Mouse (Mus musculus) frontal cortex, adult (tissue): ENCODE results near the gene Zfp777.
A peak's percentile ranks its signal among the peaks of the same experiment; 100 is the strongest.

Experiments used
- ATAC-seq: cut with Nextera tagmentation; 2 replicates; pipeline ENCODE4 v1.9.2; 2017; ENCODE audit warnings: mild to moderate bottlenecking, moderate library complexity, mixed read lengths; ENCODE audit not compliant: low TSS enrichment

Zfp777 gene

DNA sequence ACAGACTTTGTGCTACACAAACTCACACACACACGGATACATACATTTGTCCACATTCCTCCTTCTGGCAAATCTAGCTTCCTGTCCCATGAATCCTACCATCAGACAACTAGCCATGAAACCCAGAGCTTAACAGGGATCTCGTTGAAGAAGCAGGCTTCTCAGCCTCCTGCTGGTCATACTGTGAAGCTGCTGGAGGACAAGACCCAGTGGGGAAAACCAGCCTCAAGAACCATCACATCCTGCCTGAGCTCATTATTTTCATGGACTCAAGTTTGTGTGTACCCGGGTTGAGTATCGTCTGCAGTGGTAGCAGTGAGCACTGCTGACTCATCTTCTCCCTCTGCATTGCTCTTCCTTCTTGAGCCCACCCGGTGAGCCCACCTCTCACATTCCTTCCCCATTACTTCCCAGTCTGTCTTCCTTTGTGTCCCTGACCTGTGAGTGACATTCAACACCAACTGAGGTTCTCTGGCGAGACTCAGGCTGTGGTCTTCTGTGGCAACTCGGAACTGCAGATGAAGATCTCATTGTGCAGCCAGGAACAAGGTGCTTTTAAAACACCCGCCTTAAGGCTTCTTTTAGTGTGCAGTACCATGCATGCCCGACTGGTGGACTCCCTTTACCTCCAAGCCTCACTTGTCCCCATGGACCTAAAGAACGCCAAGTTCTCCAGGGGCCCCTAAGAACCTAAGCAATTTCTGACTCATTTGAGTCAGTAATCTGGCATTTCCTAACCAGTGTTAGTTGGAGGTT, 22.6 kb downstream of the Zfp777 start:
- ATAC-seq = no peak

DNA sequence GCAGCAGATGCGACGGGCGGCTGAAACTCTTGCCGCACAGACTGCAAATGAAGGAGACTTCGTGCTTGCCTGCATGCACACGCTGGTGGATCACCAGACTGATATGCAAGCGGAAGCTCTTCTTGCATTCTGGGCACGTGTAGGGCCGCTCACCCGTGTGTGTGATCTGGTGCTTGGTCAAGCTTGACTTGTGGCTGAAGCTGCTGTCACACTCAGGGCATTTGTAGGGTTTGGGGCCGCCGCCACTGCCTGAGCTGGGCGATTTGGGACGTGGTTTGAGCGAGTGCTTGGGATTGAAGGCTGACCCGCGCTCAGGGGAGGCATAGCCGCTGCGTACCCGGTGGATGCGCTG, 23.7 kb downstream of the Zfp777 start:
- ATAC-seq = no peak

DNA sequence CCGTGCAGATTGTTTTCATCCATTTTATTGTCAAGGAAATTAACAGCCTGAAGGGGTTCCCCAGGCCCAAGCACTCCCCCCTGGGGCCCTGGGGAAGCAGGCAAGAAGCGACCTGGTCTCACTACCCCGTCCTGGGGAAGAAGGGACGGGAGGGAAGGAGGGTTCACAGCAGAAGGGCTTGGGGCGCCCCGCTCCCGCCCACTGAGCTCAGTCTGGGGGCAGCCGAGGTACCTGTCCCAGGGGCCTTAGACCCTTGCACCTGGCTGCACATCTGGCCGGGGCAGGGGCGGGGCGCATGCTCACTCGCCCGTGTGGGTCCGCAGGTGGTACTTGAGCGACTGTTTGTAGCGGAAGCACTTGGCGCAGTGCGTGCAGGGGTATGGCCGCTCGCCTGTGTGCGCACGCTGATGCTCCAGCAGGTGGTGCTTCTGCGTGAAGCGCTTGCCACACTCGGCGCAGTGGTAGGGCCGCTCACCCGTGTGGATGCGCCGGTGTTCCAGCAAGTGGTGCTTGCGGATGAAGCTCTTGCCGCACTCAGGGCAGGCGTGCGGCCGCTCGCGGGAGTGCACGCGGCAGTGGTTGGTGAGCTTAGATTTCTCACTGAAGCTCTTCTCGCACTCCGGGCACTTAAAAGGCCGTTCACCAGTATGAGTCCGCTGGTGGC, 24.2 kb downstream of the Zfp777 start:
- ATAC-seq = no peak

DNA sequence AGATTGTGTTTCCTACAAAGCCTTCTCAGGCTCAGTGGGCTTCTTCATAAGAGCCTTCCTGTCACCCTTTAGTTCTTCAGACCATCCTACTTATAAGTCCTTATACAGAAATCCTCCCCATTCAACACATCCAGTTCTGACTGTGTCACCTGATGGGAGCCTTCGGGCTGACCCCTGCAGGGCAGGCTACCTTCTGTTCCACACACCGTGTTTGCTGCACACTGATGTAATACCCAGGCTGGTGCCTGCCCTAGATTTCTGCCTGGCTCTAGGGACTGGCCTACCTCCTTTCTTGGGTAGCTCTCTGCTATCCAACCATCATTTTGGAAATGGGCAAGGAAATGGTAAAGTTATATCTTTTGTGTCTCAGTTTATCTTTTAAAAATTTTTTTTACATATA, 26.0 kb downstream of the Zfp777 start:
- ATAC-seq = no peak

DNA sequence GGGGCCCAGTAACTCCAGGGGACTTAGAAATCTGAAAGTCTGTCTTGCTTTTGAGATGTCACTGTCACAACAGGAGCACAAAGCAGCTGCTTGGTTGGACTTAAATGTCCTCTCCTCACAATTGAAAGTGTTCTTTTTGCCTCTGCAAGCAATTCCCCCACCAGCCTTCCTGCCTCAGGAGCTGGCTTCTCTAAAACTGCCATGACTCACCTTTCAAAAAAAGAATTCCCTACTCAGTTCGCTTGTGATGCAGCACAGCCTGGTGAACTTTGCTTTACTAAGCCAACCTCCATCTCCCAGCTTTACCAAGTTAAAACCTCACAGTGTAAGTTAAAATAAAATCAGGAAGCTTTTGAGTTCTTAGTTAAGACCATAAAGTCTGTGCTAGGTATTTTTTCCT, 27.0 kb downstream of the Zfp777 start:
- peak; percentile 68 for ATAC-seq

DNA sequence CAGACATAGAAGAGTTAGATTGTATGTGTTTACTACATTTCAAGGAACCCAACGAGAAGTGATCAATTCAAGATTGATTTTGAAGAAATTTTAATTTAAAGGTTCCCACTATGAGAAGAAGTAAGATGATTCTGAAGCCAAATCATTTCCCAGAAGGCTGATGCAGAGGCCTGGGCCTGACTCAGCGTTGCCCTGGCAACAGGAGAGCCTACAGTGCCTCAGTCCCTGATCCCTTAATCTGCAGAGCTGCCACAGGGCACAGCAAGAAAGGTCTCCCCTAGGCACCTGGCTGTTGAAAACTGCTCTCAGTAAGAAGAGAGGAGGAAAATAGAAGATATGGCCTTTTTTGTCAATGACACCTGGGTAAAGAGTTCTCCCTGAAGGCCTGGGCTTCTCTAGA, 28.7 kb downstream of the Zfp777 start:
- ATAC-seq = peak; percentile 54; the same call in 1 of the 2 replicates

DNA sequence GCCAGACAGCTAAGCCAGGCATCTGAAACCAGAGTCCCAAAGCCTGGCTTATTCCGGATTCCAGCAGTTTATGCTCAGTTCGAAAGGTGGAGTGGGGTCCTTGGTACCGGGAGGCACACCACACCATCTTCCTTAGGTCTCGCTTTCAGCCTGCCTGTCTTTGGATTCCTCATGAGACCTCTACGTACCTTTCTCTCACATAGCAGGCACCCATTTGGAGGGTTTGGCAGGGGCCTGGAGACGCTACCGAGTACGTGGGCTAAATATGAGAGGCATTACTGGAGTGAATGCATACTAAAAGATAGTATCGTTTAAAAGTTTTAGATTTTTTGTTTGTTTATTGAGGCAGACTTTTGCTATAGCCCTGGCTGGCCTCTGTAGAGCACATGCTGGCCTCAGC, 31.9 kb downstream of the Zfp777 start:
- no peak for ATAC-seq

DNA sequence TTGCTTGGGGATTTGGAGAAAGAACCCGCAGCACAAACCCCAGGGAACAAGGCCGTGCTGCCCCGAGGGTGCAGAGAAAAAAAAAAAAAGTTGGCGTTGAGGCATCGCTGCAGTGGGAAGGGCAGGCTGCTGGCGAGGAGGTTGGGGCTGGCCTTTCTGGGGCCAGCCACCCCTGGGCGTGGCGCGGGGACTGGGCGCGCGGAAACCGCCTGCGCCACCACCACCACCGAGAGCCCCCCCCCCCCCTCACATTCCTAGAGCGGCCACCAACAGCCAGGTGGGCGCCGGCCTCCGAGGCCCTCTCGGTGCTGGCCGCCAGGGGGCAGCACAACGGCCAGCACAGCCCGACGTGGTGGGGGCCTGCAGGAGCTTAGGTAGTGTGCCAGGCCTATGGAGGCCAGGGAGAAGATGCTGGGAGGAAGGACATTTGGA, 32.6 kb downstream of the Zfp777 start:
- ATAC-seq = peak; percentile 89

DNA sequence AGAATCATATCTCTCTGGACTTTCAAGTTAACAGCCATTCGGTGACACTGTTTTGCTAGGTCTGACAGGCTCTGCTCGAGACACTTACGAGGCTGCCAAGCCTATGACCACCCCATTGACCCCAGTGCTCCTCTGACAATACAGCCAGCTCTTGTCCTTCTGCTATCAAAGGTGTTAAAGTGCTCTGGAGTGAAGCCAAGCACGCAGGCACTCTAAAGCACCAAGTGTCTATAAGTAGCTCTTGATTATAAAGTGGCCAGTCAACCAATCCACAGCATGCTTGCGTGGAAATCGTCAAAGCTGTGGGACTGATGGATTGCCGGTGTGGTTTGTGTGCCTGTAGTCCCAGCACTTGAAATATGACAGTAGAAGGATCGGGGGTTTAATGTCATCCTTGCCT, 38.0 kb downstream of the Zfp777 start:
- ATAC-seq = no peak

DNA sequence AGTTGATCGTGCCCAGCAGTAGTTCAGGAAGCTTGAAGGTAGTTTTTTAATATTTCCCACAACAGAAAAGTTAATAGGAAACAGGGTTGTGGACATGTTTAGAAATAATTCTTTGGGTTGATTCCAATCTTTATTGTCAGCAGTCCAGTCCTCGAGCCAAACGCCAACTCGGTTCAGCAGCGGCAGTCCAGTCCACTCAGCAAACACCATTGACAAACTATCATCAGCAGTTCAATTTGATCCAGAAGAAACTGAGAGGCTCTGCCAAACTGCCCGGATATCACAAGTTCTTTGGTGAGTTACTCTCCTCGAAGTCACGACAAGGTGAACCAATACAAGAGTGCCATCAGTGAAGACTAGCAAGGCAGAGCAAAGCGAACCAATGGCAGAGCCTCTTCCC, 53.0 kb downstream of the Zfp777 start:
- no peak for ATAC-seq

DNA sequence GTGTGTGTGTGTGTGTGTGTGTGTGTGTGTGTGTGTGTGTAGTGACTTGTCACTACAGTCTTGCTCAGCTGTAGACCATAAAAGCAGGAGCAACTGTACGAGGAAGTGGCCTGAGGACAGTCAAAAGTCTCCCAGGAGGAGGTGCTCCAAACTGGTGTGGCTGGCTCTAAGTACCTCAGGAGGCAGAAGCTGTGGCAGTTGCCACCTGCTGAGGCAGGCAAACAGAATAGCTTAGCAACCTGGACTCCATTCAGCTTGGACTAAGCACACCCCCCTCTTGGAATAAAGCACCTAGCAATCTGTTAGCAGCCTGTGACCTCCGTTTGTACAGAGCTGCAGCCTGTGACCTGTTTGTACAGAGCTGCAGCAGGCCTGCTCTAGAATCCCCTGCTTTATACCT, 64.8 kb downstream of the Zfp777 start:
- no peak for ATAC-seq

DNA sequence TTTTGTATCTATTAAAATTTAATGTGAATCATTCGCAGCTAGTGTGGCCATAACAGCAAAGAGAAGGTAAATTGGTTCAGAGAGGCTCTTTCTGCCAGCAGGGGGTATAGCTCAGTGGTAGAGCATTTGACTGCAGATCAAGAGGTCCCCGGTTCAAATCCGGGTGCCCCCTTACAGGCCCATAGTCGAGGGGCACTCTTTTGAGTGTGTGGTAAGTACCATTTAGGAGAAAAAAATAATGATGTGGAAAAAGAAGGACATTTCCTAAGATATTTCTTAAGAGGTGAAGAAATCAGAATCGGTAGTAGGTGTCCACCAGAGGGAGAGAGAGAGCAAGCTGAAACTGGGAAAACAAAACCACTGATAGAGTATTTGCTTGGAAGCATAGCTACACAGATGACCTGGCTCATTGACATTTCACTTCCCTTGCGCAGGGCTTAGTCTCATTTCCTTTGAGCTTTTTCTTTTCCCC, 69.8 kb downstream of the Zfp777 start:
- ATAC-seq = peak; percentile 89

DNA sequence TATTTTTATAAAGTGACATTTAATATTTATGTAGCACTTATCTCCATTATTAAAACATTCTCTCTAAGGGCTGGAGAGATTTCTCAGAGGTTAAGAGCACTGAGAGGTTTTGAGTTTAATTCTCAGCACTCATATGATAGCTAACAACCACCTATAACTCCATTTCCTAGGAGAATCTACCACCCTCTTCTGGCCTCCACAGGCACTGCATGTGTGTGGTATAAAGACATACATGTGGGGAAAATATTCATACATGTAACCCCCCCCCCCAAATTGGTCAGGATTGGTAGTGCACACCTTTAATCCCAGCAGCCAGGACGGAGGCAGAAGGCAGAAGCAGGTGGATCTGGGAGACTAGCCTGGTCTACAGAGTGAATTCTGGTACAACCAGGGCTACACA, 74.1 kb downstream of the Zfp777 start:
- ATAC-seq = no peak
